Mouse (Mus musculus): ENCODE measurements around the gene Ptpn11.

Gene Ptpn11

GRCm38 (mm10) chr5:121184375-121184774 lies 6.8 kb downstream of the Ptpn11 start:
- DNase-seq (ENCODE audit: low spot score in 2 of 2): no peak

DNA sequence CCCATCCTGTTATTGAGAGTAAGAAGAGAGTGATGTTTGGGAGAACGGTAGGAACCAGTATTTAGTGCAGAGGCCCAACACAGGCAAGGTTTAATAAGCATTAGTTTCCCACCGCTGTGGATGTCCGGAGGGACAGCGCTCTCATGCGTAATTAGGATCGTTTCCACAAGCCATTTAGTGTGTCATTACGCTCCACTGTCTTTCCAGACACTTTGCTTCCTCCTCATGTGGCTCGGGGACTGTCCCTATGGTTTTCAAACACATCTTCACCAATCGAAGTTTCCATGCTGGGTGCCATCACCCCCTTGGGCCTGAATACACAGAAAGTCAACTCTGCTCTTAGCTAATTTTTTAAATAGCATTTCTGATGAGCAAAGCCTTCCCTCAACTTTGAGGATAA lies 7.9 kb downstream of the Ptpn11 start:
- no peak for DNase-seq (ENCODE audit: low spot score in 2 of 2)

- DNase-seq (ENCODE audit: low spot score in 2 of 2): no peak
Measured at GRCm38 (mm10) chr5:121179077-121179857, 11.9 kb downstream of the Ptpn11 start.

- DNase-seq (ENCODE audit: low spot score in 2 of 2): no peak
Measured at GRCm38 (mm10) chr5:121172835-121173234, 18.4 kb downstream of the Ptpn11 start.

GRCm38 (mm10) chr5:121169588-121169987 lies 21.6 kb downstream of the Ptpn11 start:
- no peak for DNase-seq (ENCODE audit: low spot score in 2 of 2)

- no peak for DNase-seq (ENCODE audit: low spot score in 2 of 2)
Measured at GRCm38 (mm10) chr5:121166884-121167283, 24.3 kb downstream of the Ptpn11 start.

DNA sequence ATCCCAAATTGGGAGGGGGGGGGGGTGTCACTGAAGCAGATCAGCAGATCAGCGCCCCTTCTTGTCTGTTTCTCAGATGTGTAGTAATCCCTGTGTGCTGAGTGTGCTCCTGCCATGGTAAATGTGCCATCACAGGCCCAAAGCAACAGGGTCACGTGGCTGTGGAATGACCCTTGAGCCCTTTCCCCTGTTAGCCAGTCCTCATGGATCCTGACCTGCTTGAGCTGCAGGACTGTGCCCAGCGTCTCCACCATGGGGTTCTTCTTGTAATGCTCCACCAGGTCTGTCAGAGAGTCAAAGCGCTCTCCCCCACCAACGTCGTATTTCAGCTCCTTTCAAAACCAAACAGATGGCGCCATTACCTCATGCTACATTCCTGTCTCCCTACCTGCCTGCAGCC lies 28.3 kb downstream of the Ptpn11 start:
- DNase-seq (ENCODE audit: low spot score in 2 of 2): no peak

DNA sequence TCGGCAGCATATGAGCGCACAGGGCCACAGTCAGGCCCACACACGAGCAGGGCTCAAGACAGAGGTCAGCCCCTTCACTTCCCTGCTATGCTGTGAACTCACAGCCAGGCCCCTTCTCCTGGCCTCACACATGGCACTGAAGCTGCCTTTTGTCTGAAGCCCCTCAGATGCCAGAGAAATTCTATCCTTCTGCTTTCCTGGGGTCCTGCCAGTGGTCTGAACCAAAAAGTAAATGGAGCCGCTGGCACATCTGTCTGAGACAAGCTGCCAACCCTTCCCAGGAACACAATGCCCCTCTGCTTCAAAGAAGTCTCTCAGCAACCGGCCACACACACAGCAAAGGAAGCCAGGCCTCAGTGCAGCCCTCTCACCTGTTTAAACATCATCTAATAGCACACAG lies 28.9 kb downstream of the Ptpn11 start:
- no peak for DNase-seq (ENCODE audit: low spot score in 2 of 2)

DNA sequence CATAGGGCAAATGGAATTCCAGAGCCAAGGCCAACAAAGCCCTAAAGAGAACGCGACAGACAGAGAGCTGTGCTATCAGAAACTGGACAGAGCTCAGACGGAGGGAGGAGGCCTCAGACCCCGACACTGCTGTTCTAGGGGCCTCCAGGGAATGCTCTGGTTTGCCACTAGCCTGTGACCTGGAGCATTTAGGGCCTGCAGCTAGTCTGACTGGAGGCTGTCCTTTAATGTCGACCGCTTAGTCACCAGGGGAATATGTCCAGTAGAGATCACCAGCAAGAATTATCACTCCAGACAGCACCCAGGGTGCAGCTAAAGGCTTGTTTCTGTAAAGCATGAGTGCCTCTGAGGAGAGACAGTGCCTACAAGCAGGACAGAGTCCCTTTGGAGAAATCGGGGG lies 32.2 kb downstream of the Ptpn11 start:
- DNase-seq (ENCODE audit: low spot score in 2 of 2): no peak

GRCm38 (mm10) chr5:121157489-121157888 lies 33.7 kb downstream of the Ptpn11 start:
- DNase-seq (ENCODE audit: low spot score in 2 of 2): no peak

GRCm38 (mm10) chr5:121157017-121157416 lies 34.2 kb downstream of the Ptpn11 start:
- no peak for DNase-seq (ENCODE audit: low spot score in 2 of 2)

DNA sequence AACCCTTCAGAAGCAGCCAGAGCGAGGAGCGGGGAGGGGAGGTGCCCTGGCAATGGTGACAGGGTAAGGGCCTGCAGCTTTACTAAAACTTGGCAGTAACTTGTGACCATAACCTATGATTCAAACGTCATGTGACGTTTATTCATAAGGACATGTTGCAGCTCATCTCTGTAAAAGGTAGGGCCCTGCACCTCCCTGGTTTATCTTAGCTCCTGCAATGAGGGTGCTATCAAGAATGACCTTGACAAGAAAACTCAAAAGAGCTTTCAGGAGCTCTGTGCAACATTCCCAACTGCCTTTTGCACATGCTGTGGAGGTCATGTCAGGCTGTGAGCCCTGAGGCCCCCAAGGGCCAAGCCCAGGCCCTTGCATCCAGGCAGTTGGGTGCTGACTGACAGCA lies 35.1 kb downstream of the Ptpn11 start:
- no peak for DNase-seq (ENCODE audit: low spot score in 2 of 2)

GRCm38 (mm10) chr5:121150684-121151083 lies 40.5 kb downstream of the Ptpn11 start:
- no peak for DNase-seq (ENCODE audit: low spot score in 2 of 2)

GRCm38 (mm10) chr5:121149246-121149645 lies 42.0 kb downstream of the Ptpn11 start:
- no peak for DNase-seq (ENCODE audit: low spot score in 2 of 2)

DNA sequence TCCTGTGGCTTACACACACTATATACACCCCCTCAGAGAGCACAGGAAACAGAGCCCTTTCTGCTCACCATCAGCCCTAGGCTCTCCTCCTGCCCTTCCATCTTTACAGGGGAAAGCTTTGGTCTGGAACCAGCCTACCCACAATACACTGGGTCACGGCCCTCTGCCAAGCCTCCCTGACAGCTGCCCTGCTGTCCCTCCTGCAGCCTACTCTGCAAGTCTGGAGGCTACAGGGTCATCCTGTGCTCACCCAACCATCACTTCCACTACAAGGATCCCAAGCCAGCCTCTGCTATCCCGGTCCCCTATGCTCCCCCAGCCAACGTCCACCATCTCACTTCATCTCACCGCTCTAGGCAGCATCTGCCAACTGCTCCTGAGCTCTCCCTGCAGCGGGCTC lies 44.9 kb downstream of the Ptpn11 start:
- DNase-seq (ENCODE audit: low spot score in 2 of 2): no peak

- DNase-seq (ENCODE audit: low spot score in 2 of 2): no peak
Measured at GRCm38 (mm10) chr5:121145609-121146008, 45.6 kb downstream of the Ptpn11 start.

- DNase-seq (ENCODE audit: low spot score in 2 of 2): no peak
Measured at GRCm38 (mm10) chr5:121144441-121145238, 46.6 kb downstream of the Ptpn11 start.

GRCm38 (mm10) chr5:121142431-121143119 lies 48.6 kb downstream of the Ptpn11 start:
- DNase-seq (ENCODE audit: low spot score in 2 of 2): no peak

DNA sequence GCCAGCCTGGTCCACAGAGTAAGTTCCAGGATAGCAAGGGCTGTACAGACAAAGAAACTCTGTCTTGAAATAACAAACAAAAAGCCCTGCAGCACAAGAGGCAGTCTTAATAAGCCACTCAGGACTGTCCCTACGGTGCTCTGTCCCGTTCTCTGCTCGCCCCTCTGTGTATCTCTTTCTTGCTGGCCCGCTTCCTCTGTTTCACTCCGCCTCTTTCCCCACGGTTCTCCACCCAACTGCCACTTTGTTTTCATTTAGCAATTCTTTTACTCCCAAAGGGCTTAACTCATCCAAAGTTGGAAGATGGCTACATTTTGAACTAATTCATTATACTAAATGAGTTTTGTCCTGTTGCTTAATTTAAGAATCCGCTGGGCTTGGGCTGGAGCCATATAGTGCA lies 50.9 kb downstream of the Ptpn11 start:
- no peak for DNase-seq (ENCODE audit: low spot score in 2 of 2)

- no peak for DNase-seq (ENCODE audit: low spot score in 2 of 2)
Measured at GRCm38 (mm10) chr5:121137125-121137524, 54.1 kb downstream of the Ptpn11 start.

- DNase-seq (ENCODE audit: low spot score in 2 of 2): no peak
Measured at GRCm38 (mm10) chr5:121131801-121132200, 59.4 kb downstream of the Ptpn11 start.

GRCm38 (mm10) chr5:121129254-121129653 lies 61.9 kb downstream of the Ptpn11 start:
- DNase-seq (ENCODE audit: low spot score in 2 of 2): no peak

DNA sequence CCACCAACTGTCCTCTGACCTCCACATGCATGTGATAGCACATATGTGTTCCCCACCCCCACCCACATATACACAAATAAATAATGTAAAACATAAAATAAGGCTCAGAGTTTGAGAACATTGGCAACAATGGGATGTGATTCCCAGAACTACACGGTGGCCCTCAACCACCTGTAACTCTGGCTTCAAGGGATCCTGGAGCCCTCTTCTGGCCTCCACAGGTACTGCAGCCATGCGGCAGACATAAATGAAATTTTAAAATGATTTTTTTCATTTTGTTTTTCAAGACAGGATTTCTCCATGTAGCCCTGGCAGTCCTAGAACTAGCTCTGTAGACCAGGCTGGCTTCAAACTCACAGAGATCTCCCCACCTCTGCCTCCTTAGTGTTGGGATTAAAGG lies 65.1 kb downstream of the Ptpn11 start:
- no peak for DNase-seq (ENCODE audit: low spot score in 2 of 2)
